Mouse (Mus musculus) lung, adult 2 months (tissue): ENCODE measurements at regions not wholly inside any gene's neighbourhood (a gene's known extent, or its start where the extent isn't known, plus 50 kb on each side); places are given as distances from the start of the nearest gene placed in this dataset.

Source experiments
- CTCF ChIP-seq: fragments of 200-500 bp; IDR thresholded peaks from 2 replicates; pipeline ENCODE4 v1.5.1; 2011; ENCODE audit warnings: mild to moderate bottlenecking, low read length, control low read depth; ENCODE audit not compliant: insufficient read depth
- POLR2A ChIP-seq: fragments of 200-500 bp; IDR thresholded peaks from 2 replicates; pipeline ENCODE4 v1.6.1; 2011; ENCODE audit warnings: low read depth, mild to moderate bottlenecking, control low read depth, low read length, borderline replicate concordance; ENCODE audit errors: extremely low read depth

DNA sequence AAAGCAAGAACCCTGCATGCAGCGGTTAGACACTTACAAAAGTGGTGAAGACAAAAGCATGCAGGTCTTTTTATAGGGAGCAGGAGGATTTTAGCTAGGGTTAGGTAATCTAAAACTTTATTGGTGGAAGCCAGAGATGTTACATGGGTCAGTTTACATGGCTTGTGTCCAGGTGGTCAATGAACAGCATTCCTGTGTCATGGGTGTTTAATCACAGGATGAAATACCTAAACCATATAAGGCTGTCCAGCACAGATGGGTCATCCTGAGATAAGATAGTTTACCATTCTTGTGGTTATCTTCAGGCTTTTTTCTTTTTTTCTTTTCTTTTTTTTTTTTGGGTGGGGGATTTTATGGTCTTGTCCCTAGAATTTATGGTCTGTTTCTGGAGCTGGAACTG is 703.3 kb upstream of the 4930444P10Rik start:
- TF ChIP-seq POLR2A (no peak), CTCF (no peak)
